Mouse (Mus musculus): ENCODE data around the gene Zbtb7b. TPM values are rescaled to one million over a fixed set of nuclear protein-coding genes. Genes with fewer than 3 reads are reported as not detected.

Gene Zbtb7b
- total and polyA plus RNA-seq, 3 experiments: 11.9 to 34.2 (median 27.6) TPM

- H3K36me3 ChIP-seq (replicated peaks in 1 of 2; ENCODE audit: control insufficient read depth in 1 of 2, insufficient read depth in 1 of 2, low read length in 1 of 2): peaks cover 39 to 60% of the 10 kb centered on the region in 2 experiments
- H3K4me3 ChIP-seq (replicated peaks in 1 of 3; ENCODE audit: low read depth in 2 of 3, low read length in 2 of 3, poor library complexity in 1 of 3): no peak overlapping the region
- dilution Hi-C loops (cut with MboI; ENCODE audit: extremely low pct_ligation_motif_present, extremely low pct_unique_long_range_greater_than_20kb, low sequenced_read_pairs) (no loop called here), in situ Hi-C loops (cut with MboI; ENCODE audit: low pct_ligation_motif_present, low pct_unique_long_range_greater_than_20kb, low sequenced_read_pairs) (no loop called here)
- no peak for TF ChIP-seq JUN (IDR thresholded peaks at IDR 0.05; ENCODE audit: insufficient read depth, low read depth, low read length)
- TF ChIP-seq POLR2AphosphoS2 (IDR thresholded peaks at IDR 0.05; ENCODE audit: low read depth, low read length): no peak
- no peak for TF ChIP-seq MAFK (IDR thresholded peaks at IDR 0.05; ENCODE audit: insufficient replicate concordance, low read length)
- TF ChIP-seq MAX (IDR thresholded peaks at IDR 0.05; ENCODE audit: low read length): no peak
- no peak for TF ChIP-seq NELFE (IDR thresholded peaks at IDR 0.05; ENCODE audit: low read depth, low read length)
- TF ChIP-seq MXI1 (IDR thresholded peaks at IDR 0.05; ENCODE audit: low read depth, low read length): no peak
- no peak for TF ChIP-seq CHD2 (IDR thresholded peaks at IDR 0.05; ENCODE audit: low read length)
- no peak for TF ChIP-seq TCF12 (IDR thresholded peaks at IDR 0.05; ENCODE audit: low read depth, low read length)
- no peak for TF ChIP-seq ZKSCAN1 (IDR thresholded peaks at IDR 0.05; ENCODE audit: borderline replicate concordance, low read depth, low read length)
- no peak for TF ChIP-seq KAT2A (IDR thresholded peaks at IDR 0.05; ENCODE audit: insufficient replicate concordance, low read length)
- no peak for TF ChIP-seq MYC (IDR thresholded peaks at IDR 0.05; ENCODE audit: low read depth, low read length)
- TF ChIP-seq TBP (conservative IDR thresholded peaks at IDR 0.05; ENCODE audit: low read depth, low read length): no peak
- TF ChIP-seq MEF2A (IDR thresholded peaks at IDR 0.05; ENCODE audit: borderline replicate concordance, low read depth, low read length): no peak
- no peak for TF ChIP-seq NRF1 (IDR thresholded peaks at IDR 0.05; ENCODE audit: low read depth, low read length)
- no peak for TF ChIP-seq CHD1 (IDR thresholded peaks at IDR 0.05; ENCODE audit: low read depth, low read length)
- TF ChIP-seq CTCF (conservative IDR thresholded peaks at IDR 0.05 in 1 of 2, IDR thresholded peaks at IDR 0.05 in 1 of 2; ENCODE audit: low read depth in 2 of 2, low read length in 2 of 2): no peak
- TF ChIP-seq E2F4 (IDR thresholded peaks at IDR 0.05; ENCODE audit: insufficient replicate concordance, low read depth, low read length): no peak
- no peak for TF ChIP-seq MAZ (IDR thresholded peaks at IDR 0.05; ENCODE audit: low read depth, low read length)
- TF ChIP-seq ETS1 (conservative IDR thresholded peaks at IDR 0.05; ENCODE audit: low read depth, low read length): no peak
- H3K27ac ChIP-seq (ENCODE audit: insufficient read depth, low read depth): no peak overlapping the region
- H3K4me1 ChIP-seq (ENCODE audit: control insufficient read depth in 1 of 2, insufficient read depth in 2 of 2): peaks cover 30 to 97% of the 10 kb centered on the region in 2 experiments
- peaks cover 57% of the 10 kb centered on the region for H3K79me2 ChIP-seq (replicated peaks; ENCODE audit: control insufficient read depth, extremely low read depth, insufficient read depth, poor library complexity, severe bottlenecking)
- H3K4me2 ChIP-seq (ENCODE audit: insufficient read depth, low read depth, poor library complexity, severe bottlenecking): no peak overlapping the region
- H3K9ac ChIP-seq (ENCODE audit: insufficient read depth, low read depth): no peak overlapping the region
- no peaks in the 10 kb centered on the region for H3K9me3 ChIP-seq (replicated peaks; ENCODE audit: low read length)
- H3K27me3 ChIP-seq (replicated peaks): no peaks in the 10 kb centered on the region
- no peak for DNase-seq (ENCODE audit: extremely low read depth)
These were observed 10.8 kb downstream of the Zbtb7b start for GRCm38 (mm10) chr3:89383651-89384255.

- Histone ChIP-seq H3K36me3 (replicated peaks in 1 of 2; ENCODE audit: control insufficient read depth in 1 of 2, insufficient read depth in 1 of 2, low read length in 1 of 2) (peaks cover 39 to 61% of the 10 kb centered on the region in 2 experiments), H3K4me2 (ENCODE audit: insufficient read depth, low read depth, poor library complexity, severe bottlenecking) (no peak overlapping the region), H3K27ac (ENCODE audit: insufficient read depth, low read depth) (no peak overlapping the region), H3K9ac (ENCODE audit: insufficient read depth, low read depth) (no peak overlapping the region), H3K9me3 (replicated peaks; ENCODE audit: low read length) (no peaks in the 10 kb centered on the region), H3K4me1 (ENCODE audit: control insufficient read depth in 1 of 2, insufficient read depth in 2 of 2) (peaks cover 27 to 97% of the 10 kb centered on the region in 2 experiments), H3K79me2 (replicated peaks; ENCODE audit: control insufficient read depth, extremely low read depth, insufficient read depth, poor library complexity, severe bottlenecking) (peaks cover 54% of the 10 kb centered on the region), H3K4me3 (replicated peaks in 1 of 3; ENCODE audit: low read depth in 2 of 3, low read length in 2 of 3, poor library complexity in 1 of 3) (no peak overlapping the region), H3K27me3 (replicated peaks) (no peaks in the 10 kb centered on the region)
- in situ Hi-C loops (cut with MboI; ENCODE audit: low pct_ligation_motif_present, low pct_unique_long_range_greater_than_20kb, low sequenced_read_pairs) (no loop called here), dilution Hi-C loops (cut with MboI; ENCODE audit: extremely low pct_ligation_motif_present, extremely low pct_unique_long_range_greater_than_20kb, low sequenced_read_pairs) (no loop called here)
- no peak for DNase-seq (ENCODE audit: extremely low read depth)
- TF ChIP-seq POLR2AphosphoS2 (IDR thresholded peaks at IDR 0.05; ENCODE audit: low read depth, low read length) (no peak), MYC (IDR thresholded peaks at IDR 0.05; ENCODE audit: low read depth, low read length) (no peak), UBTF (IDR thresholded peaks at IDR 0.05; ENCODE audit: low read depth, low read length) (no peak), NELFE (IDR thresholded peaks at IDR 0.05; ENCODE audit: low read depth, low read length) (no peak), IRF4 (IDR thresholded peaks at IDR 0.05; ENCODE audit: low read depth, low read length) (no peak), TBP (conservative IDR thresholded peaks at IDR 0.05; ENCODE audit: low read depth, low read length) (no peak), SMC3 (IDR thresholded peaks at IDR 0.05; ENCODE audit: low read depth, low read length) (no peak), E2F4 (IDR thresholded peaks at IDR 0.05; ENCODE audit: insufficient replicate concordance, low read depth, low read length) (no peak), ZNF384 (IDR thresholded peaks at IDR 0.05; ENCODE audit: low read depth, low read length) (no peak), CHD2 (IDR thresholded peaks at IDR 0.05; ENCODE audit: low read length) (no peak), PAX5 (IDR thresholded peaks at IDR 0.05; ENCODE audit: low read length) (no peak), HCFC1 (IDR thresholded peaks at IDR 0.05; ENCODE audit: low read depth, low read length) (no peak), TCF12 (IDR thresholded peaks at IDR 0.05; ENCODE audit: low read depth, low read length) (no peak)
These were observed 11.6 kb downstream of the Zbtb7b start for GRCm38 (mm10) chr3:89382950-89383349.
